Mouse (Mus musculus): ENCODE measurements around the gene Zpbp. TPM values are rescaled to one million over a fixed set of nuclear protein-coding genes. Genes with fewer than 3 reads are reported as not detected.

Gene Zpbp
- total RNA-seq (2021): 1 to 10 TPM; 1.1 to 1.3 TPM
- long read RNA-seq, experiment 1, full-length matches to known transcripts: 1 of 3 reads
- long read RNA-seq, experiment 1, partial matches to known transcripts: 0 of 3 reads
- long read RNA-seq, experiment 1, other reads (novel, unspliced or antisense): 2 of 3 reads
- long read RNA-seq, experiment 2, partial matches to known transcripts: 0 of 1 reads
- long read RNA-seq, experiment 2, other reads (novel, unspliced or antisense): 1 of 1 reads

GRCm38 (mm10) chr11:11461635-11462560 lies at the start of gene Zpbp, which contains the start of gene Spata48:
TSS of gene Zpbp (minus strand) at chr11:11462408.
TSS of gene Spata48 (plus strand) at chr11:11462094.
- peak; percentile 80 to 88 for DNase-seq (ENCODE audit: low spot score in 2 of 2)

- no peak for DNase-seq (ENCODE audit: low spot score in 2 of 2)
These were observed 47.2 kb upstream of the Zpbp start for GRCm38 (mm10) chr11:11509413-11509812.

- DNase-seq (ENCODE audit: low spot score in 2 of 2): no peak
These were observed 44.0 kb upstream of the Zpbp start for GRCm38 (mm10) chr11:11506187-11506586.

- DNase-seq (ENCODE audit: low spot score in 2 of 2): peak in 1 of 2 experiments; percentile 12
These were observed 37.7 kb upstream of the Zpbp start for GRCm38 (mm10) chr11:11499944-11500343.

GRCm38 (mm10) chr11:11495697-11496096 lies 33.5 kb upstream of the Zpbp start:
- no peak for DNase-seq (ENCODE audit: low spot score in 2 of 2)

GRCm38 (mm10) chr11:11492044-11492443 lies 29.8 kb upstream of the Zpbp start:
- DNase-seq (ENCODE audit: low spot score in 2 of 2): no peak

- DNase-seq (ENCODE audit: low spot score in 2 of 2): no peak
These were observed 22.2 kb upstream of the Zpbp start for GRCm38 (mm10) chr11:11484378-11484777.

- no peak for DNase-seq (ENCODE audit: low spot score in 2 of 2)
These were observed 6.7 kb upstream of the Zpbp start for GRCm38 (mm10) chr11:11468924-11469323.

- no peak for DNase-seq (ENCODE audit: low spot score in 2 of 2)
These were observed 318 bp upstream of the Zpbp start for GRCm38 (mm10) chr11:11462561-11462890.

GRCm38 (mm10) chr11:11455037-11455436 lies 7.2 kb downstream of the Zpbp start:
- no peak for DNase-seq (ENCODE audit: low spot score in 2 of 2)

- no peak for DNase-seq (ENCODE audit: low spot score in 2 of 2)
These were observed 44.9 kb downstream of the Zpbp start for GRCm38 (mm10) chr11:11417356-11417755.

- no peak for DNase-seq (ENCODE audit: low spot score in 2 of 2)
These were observed 48.0 kb downstream of the Zpbp start for GRCm38 (mm10) chr11:11414188-11414587.

- no peak for DNase-seq (ENCODE audit: low spot score in 2 of 2)
These were observed 67.5 kb downstream of the Zpbp start for GRCm38 (mm10) chr11:11394686-11395085.

GRCm38 (mm10) chr11:11393164-11393563 lies 69.0 kb downstream of the Zpbp start:
- DNase-seq (ENCODE audit: low spot score in 2 of 2): no peak

GRCm38 (mm10) chr11:11371305-11371704 lies 90.9 kb downstream of the Zpbp start:
- DNase-seq (ENCODE audit: low spot score in 2 of 2): no peak

GRCm38 (mm10) chr11:11283512-11283911 lies 178.7 kb downstream of the Zpbp start:
- DNase-seq (ENCODE audit: low spot score in 2 of 2): no peak

GRCm38 (mm10) chr11:11280128-11280527 lies 182.1 kb downstream of the Zpbp start:
- no peak for DNase-seq (ENCODE audit: low spot score in 2 of 2)

- no peak for DNase-seq (ENCODE audit: low spot score in 2 of 2)
These were observed 204.9 kb downstream of the Zpbp start for GRCm38 (mm10) chr11:11257348-11257747.

- no peak for DNase-seq (ENCODE audit: low spot score in 2 of 2)
These were observed 219.4 kb downstream of the Zpbp start for GRCm38 (mm10) chr11:11242694-11243377.

- no peak for DNase-seq (ENCODE audit: low spot score in 2 of 2)
These were observed 222.9 kb downstream of the Zpbp start for GRCm38 (mm10) chr11:11239346-11239745.

All from left cerebral cortex, adult 18-20 months (tissue).